Mouse (Mus musculus) ES-Bruce4 (cell line): ENCODE data around the gene Macrod2. TPM values are rescaled to one million over a fixed set of nuclear protein-coding genes. Genes with fewer than 3 reads are reported as not detected.

Experiments used
- H3K27ac ChIP-seq: 2 replicates; pipeline ENCODE4 v1.5.1; 2012; ENCODE audit warnings: low read length, inconsistent platforms; ENCODE audit not compliant: insufficient read depth
- H3K27me3 ChIP-seq: 2 replicates; pipeline ENCODE4 v1.6.1; 2012; ENCODE audit warnings: mild to moderate bottlenecking, low read length, inconsistent platforms; ENCODE audit not compliant: control insufficient read depth, poor library complexity, insufficient read depth, severe bottlenecking
- H3K36me3 ChIP-seq: 2 replicates; pipeline ENCODE4 v1.6.1; 2012; ENCODE audit warnings: inconsistent platforms, mild to moderate bottlenecking, low read length, moderate library complexity; ENCODE audit not compliant: control insufficient read depth, poor library complexity, insufficient read depth, severe bottlenecking
- H3K4me1 ChIP-seq: one replicate; pipeline ENCODE4 v1.8.1; 2011; ENCODE audit warnings: low read length; ENCODE audit not compliant: control insufficient read depth, insufficient read depth
- H3K4me3 ChIP-seq: 2 replicates; pipeline ENCODE4 v1.5.1; 2011; ENCODE audit warnings: low read depth, mild to moderate bottlenecking, low read length
- H3K9ac ChIP-seq: 2 replicates; pipeline ENCODE4 v1.6.1; 2012; ENCODE audit warnings: low read depth, mild to moderate bottlenecking, inconsistent platforms; ENCODE audit not compliant: poor library complexity, severe bottlenecking
- H3K9me3 ChIP-seq: replicated peaks from 2 replicates; pipeline ENCODE4 v1.6.1; 2012; ENCODE audit warnings: mild to moderate bottlenecking, low read length, inconsistent platforms; ENCODE audit not compliant: control insufficient read depth, poor library complexity, insufficient read depth, severe bottlenecking
- CTCF ChIP-seq: IDR thresholded peaks from one replicate; pipeline ENCODE4 v1.8.1; 2011; ENCODE audit warnings: low read depth, low read length
- EP300 ChIP-seq: IDR thresholded peaks from 2 replicates; pipeline ENCODE4 v1.6.1; 2011; ENCODE audit warnings: low read depth, low read length; ENCODE audit not compliant: insufficient read depth
- POLR2A ChIP-seq: IDR thresholded peaks from one replicate; pipeline ENCODE4 v1.8.1; 2011; ENCODE audit warnings: low read length; ENCODE audit not compliant: insufficient read depth
- polyA plus RNA-seq: library from polyadenylated mRNA; stranded (reverse); fragments of >200 nt; gene quantifications from 2 replicates; pipeline ENCODE4 v1.2.4, GENCODE M21; 2011; ENCODE audit warnings: low read depth; ENCODE audit not compliant: missing spikeins, insufficient read depth, insufficient read length

Gene Macrod2
- polyA plus RNA-seq, 1 experiment, result 11.9 TPM

DNA sequence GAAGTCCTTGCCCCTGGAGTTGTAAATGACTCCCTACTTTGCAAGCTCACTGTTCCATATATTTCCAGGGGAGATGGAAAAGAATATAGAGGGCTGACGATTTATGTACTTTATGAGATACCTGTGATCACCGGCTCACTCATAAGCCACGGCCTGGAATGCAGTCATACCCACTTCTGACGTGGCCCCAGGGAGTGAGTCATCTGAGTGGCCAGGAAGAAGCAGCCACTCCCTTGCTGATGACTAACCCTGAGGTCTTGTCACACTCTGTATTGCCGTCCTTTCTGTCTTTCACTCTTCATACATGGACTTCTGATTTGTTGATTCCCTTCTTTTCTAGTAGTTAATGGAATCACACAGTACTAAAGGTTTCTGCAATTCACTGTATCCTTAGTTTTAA lies 395.3 kb downstream of the Macrod2 start:
- TF ChIP-seq EP300 (no peak), POLR2A (no peak), CTCF (no peak)
- Histone ChIP-seq H3K4me3 (no peak overlapping the region), H3K9me3 (no peaks in the 10 kb centered on the region), H3K4me1 (no peaks in the 10 kb centered on the region), H3K27ac (no peak overlapping the region), H3K9ac (no peak overlapping the region), H3K36me3 (no peaks in the 10 kb centered on the region), H3K27me3 (no peaks in the 10 kb centered on the region)

DNA sequence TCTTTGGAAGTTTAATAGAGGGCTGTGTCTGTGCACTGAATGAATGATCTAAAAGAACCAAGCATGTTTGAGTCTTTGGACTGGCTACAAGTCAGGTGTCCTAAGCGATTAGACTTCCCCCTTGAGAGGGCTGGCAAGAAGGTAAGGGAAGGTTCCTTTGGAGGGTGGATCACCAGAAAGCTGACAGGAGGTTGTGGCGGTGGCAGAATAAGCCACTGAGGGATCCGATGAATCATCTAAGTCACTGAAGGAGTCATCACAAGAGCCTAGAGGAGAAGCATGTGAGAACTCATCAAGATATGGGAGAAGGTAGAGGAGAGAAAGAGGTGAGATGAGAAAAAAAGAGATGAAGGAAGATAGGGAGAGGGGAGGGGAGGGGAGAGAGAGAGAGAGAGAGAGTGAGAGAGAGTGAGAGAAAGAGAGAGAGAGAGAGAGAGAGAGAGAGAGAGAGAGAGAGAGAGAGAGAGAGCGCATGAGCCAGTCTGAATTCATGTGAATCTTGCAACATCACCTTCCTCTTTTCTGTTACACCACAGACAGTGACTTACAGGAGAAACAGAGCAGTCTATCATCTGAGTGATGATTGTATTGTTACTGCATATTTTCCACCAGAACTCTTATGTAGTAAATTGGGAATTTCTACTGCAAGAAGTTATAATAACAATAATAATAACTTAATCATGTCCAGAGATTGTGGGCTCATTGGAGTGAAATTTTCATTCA lies 398.9 kb downstream of the Macrod2 start:
- Histone ChIP-seq H3K9ac (no peak overlapping the region), H3K4me3 (no peak overlapping the region), H3K27me3 (no peaks in the 10 kb centered on the region), H3K9me3 (no peaks in the 10 kb centered on the region), H3K36me3 (no peaks in the 10 kb centered on the region), H3K27ac (no peak overlapping the region), H3K4me1 (no peaks in the 10 kb centered on the region)
- TF ChIP-seq CTCF, result no peak
- TF ChIP-seq EP300, result no peak
- no peak for TF ChIP-seq POLR2A

DNA sequence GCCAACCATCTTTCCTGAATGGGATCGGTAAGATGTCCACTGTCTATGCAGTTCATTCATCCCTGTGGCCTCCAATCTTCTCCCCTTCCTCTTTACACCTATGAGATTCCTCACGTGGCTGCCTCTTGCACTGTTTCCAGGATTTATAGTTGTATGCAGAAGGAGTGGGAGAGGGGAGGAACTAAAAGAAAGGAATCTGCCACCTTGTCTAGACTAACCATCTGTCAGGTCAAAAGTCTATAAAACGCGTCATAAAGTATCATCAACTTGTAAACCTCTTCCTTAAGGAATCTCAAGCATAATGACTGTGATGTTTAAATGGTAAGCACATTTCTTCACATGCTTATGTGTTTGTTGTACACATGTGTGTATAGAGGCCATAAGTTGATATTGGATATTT lies 416.6 kb downstream of the Macrod2 start:
- H3K4me1 ChIP-seq, result no peaks in the 10 kb centered on the region
- H3K4me3 ChIP-seq, result no peak overlapping the region
- H3K36me3 ChIP-seq, result no peaks in the 10 kb centered on the region
- no peak overlapping the region for H3K27ac ChIP-seq
- no peaks in the 10 kb centered on the region for H3K27me3 ChIP-seq
- H3K9me3 ChIP-seq, result no peaks in the 10 kb centered on the region
- TF ChIP-seq EP300, result no peak
- TF ChIP-seq CTCF, result no peak
- no peak for TF ChIP-seq POLR2A
- H3K9ac ChIP-seq, result no peak overlapping the region

- Histone ChIP-seq H3K27ac (no peak overlapping the region), H3K27me3 (no peaks in the 10 kb centered on the region)
- no peak for TF ChIP-seq CTCF
- no peak for TF ChIP-seq POLR2A
- no peak for TF ChIP-seq EP300
Observed at GRCm38 (mm10) chr2:140819391-140820120, 424.4 kb downstream of the Macrod2 start.

DNA sequence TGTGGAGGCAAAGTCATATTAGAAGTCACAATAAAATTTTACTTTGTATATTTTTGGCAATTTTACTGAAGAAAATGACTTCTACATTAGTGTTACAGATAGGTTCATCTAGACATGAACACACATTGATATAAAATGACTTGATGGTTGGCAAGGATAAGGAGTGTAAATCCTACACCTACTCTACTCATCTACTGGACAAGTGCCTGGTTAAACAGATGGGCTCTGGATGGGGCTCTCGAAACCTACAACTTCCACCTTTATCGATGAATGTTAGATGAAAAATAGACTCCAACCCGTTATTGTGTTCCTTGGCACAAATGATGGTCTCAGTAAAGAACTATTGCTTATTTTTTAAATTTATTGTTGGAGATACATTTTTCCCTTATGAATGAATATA lies 427.3 kb downstream of the Macrod2 start:
- Histone ChIP-seq H3K9ac (no peak overlapping the region), H3K36me3 (no peaks in the 10 kb centered on the region), H3K9me3 (no peaks in the 10 kb centered on the region), H3K4me1 (no peaks in the 10 kb centered on the region), H3K27me3 (no peaks in the 10 kb centered on the region), H3K27ac (no peak overlapping the region), H3K4me3 (no peak overlapping the region)
- TF ChIP-seq POLR2A, result no peak
- no peak for TF ChIP-seq EP300
- no peak for TF ChIP-seq CTCF

More at GRCm38 (mm10) chr2:140819391-140820120, 424.4 kb downstream of the Macrod2 start:
- Histone ChIP-seq H3K4me1 (no peaks in the 10 kb centered on the region), H3K36me3 (no peaks in the 10 kb centered on the region), H3K4me3 (no peak overlapping the region), H3K9me3 (no peaks in the 10 kb centered on the region), H3K9ac (no peak overlapping the region)

DNA sequence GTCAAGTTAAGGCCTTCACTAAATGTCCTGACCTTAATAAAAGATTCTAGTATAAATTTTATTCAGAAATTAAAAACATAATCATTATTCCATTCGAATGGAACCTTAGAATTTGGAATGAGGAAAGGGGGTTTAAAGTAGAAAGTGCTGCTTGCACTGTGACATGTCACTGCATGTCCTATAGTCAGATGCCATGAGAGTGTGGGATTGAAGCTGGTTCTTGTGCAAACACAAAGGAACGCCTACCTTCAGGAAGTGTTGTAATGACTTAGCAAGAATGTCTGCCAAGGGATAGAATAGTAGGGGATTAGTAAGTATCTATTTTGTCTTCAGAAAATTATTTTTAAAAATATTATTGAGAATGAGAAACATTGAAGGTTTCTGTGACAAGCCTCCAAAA lies 431.1 kb downstream of the Macrod2 start:
- Histone ChIP-seq H3K27ac (no peak overlapping the region), H3K27me3 (no peaks in the 10 kb centered on the region), H3K4me3 (no peak overlapping the region), H3K4me1 (no peaks in the 10 kb centered on the region), H3K36me3 (no peaks in the 10 kb centered on the region), H3K9ac (no peak overlapping the region), H3K9me3 (no peaks in the 10 kb centered on the region)
- TF ChIP-seq EP300 (no peak), POLR2A (no peak), CTCF (no peak)
